Mouse (Mus musculus) erythroid progenitor cell, adult 5-6 weeks (primary cell): ENCODE measurements around the gene Prodh2. TPM values are rescaled to one million over a fixed set of nuclear protein-coding genes. Genes with fewer than 3 reads are reported as not detected.
"Not testable (repeated sequence)": the region's sequence is repeated elsewhere in the genome, so short reads cannot be mapped to it uniquely, and the experiment has no call there.

ENCODE experiments used
- ATAC-seq: replicated peaks from 2 replicates; pipeline ENCODE4 v1.8.0; 2016; ENCODE audit warnings: moderate number of reproducible peaks, mild to moderate bottlenecking, moderate TSS enrichment, inconsistent platforms; ENCODE audit not compliant: poor library complexity, low FRiP score, severe bottlenecking
- total RNA-seq, 2 experiments: library from RNA; stranded (forward) in 1 of 2; stranded (reverse) in 1 of 2; fragments of 150-400 nt in 1 of 2; fragments of 186-747, 209-891 nt in 1 of 2; gene quantifications; 2 replicates each; pipeline versions ENCODE4 v1.2.3 to v1.2.4; 2015 to 2017; ENCODE audit warnings: low replicate concordance in 2 of 2

The Prodh2 gene
- total RNA-seq, 2 experiments from 2014 or later: not detected

GRCm38 (mm10) chr7:30477415-30478381 is 15.7 kb upstream of the Prodh2 start:
- no peak for ATAC-seq

DNA sequence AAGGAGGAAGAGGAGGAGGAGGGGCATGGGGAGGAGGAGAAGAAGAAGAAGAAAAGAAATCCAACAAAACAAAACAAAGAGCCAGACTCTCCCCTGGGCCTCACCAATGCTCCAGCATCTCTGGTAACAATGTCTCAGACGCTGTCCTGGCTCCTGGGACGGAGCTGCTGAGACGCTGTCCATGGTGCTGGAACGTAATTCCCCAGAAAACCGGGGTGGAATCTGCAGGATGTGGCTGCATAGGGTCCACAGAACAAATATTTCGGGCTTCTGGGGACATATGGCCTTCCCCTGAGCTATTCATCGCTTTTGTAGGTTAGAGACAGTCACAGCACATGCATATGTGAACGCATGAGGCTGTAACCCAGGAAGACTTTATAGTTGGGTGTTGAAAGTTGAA is 9.2 kb upstream of the Prodh2 start:
- no peak for ATAC-seq

DNA sequence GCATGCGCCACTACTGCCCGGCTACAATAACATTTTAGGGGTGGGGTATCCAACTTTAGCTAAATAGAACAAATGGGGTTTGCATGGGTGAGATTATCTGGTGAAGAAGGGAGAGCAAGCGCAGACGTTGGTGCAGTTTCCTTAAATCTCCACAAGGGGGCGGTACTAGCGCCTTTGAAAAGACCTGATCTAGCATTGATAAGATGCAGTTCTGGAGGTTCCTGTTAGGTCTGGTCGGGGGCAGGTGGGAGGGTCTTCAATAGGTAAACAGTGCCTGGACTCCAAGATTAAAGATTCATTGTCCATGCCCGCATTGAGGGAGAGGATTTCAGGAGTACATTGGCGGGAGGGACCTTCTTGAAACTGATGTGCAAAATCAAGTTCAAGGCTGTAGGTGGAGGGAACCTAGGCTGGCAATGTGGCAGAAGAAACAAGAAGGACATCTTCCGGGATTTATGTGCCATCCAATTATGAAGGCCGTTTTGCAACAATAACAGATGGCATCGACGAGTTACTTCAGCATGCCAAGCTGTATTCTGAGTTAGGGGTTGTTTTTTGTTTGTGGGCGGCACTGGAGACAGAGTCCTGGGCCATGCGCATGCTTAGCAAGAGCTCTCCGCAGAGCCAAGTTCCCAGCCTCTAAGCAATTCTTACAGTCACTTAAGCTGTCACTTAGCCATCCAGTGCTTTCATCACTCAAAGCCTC is 3.0 kb upstream of the Prodh2 start:
- ATAC-seq: no peak

GRCm38 (mm10) chr7:30490957-30491307 is 2.5 kb upstream of the Prodh2 start:
- ATAC-seq: no peak

DNA sequence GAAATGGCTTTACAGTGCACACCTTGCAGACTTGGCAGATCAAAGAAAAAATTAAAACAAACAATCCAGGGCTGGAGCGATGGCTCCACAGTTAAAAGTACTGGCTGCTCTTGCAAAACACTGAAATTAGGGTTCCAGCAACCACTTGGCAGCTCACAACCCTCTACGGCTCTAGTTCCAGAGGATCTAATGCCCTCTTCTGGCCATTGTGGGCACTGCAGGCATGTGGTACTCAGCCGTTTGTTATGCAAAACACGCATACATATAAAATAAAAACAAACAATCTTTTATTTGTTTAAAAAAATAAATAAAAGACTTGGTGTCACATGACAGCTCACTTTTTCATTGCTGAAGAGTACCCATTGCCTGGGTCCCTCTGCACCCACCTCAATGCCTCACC is 657 bp upstream of the Prodh2 start:
- ATAC-seq: peak; percentile 70; the same call in 1 of the 2 replicates

DNA sequence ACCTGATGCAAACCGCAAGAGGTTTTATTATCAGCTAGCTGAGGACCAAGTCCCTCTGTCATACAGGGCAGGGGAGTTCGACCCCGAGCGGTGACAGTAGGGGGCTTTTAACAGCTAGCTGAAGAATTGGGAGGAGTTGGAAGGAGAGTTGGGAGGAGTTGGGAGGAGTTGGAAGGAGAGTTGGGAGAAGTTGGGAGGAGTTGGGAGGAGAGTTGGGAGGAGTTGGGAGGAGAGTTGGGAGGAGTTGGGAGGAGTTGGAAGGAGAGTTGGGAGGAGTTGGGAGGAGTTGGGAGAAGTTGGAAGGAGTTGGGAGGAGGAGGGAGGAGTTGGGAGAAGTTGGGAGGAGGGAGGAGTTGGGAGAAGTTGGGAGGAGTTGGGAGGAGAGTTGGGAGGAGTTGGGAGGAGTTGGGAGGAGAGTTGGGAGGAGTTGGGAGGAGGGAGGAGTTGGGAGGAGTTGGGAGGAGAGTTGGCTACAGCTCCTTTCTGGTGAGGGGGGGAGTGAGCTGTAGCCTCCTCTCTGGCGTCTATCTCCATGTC is 2.2 kb downstream of the Prodh2 start:
- not testable (repeated sequence) for ATAC-seq

DNA sequence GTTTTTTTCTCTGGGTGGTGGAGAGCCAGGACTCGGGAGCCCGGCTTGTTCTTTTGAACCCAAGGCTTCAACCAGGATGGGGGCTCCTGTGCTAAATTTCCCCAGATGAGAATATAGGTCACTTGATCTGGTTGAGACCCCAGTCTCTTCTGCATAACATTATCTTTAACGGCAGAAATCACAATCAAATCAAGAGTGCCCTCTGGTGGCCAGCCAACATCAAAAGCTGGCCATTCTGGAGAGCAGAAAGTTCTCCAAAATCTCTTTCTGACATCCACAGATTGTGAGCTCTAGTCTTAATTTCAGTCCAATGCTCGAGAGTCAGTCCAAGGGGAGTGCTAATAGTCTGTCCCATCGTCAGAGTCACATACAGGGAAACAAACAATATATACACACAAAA is 7.7 kb downstream of the Prodh2 start:
- ATAC-seq: not testable (repeated sequence)

- no peak for ATAC-seq
Measured at GRCm38 (mm10) chr7:30508061-30508460, 14.6 kb downstream of the Prodh2 start.

GRCm38 (mm10) chr7:30515003-30515760 is 21.8 kb downstream of the Prodh2 start:
- no peak for ATAC-seq

DNA sequence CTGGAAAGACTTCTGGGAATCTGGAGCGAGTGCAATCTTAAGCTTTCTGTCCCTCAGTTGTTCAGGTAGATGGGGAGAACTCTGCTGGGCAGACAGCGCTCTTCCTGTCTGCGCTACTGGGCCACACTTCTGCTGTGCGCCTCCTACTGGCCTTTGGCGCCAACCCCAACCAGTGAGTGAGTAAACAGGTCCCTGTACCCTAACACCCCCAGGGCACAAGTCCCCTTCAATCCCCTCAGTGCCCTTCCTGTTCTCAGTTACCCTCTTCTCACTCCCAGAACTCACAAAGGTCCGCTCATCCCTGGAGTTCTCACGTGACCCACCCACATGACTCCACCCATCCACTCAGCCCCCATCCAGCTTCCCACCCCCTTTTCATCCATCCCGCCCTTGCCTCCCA is 24.9 kb downstream of the Prodh2 start:
- no peak for ATAC-seq

- no peak for ATAC-seq
Measured at GRCm38 (mm10) chr7:30520396-30520795, 27.0 kb downstream of the Prodh2 start.

GRCm38 (mm10) chr7:30520856-30521255 is 27.4 kb downstream of the Prodh2 start:
- ATAC-seq: no peak

- ATAC-seq: no peak
Measured at GRCm38 (mm10) chr7:30522871-30523270, 29.4 kb downstream of the Prodh2 start.

GRCm38 (mm10) chr7:30524487-30524886 is 31.1 kb downstream of the Prodh2 start:
- no peak for ATAC-seq

DNA sequence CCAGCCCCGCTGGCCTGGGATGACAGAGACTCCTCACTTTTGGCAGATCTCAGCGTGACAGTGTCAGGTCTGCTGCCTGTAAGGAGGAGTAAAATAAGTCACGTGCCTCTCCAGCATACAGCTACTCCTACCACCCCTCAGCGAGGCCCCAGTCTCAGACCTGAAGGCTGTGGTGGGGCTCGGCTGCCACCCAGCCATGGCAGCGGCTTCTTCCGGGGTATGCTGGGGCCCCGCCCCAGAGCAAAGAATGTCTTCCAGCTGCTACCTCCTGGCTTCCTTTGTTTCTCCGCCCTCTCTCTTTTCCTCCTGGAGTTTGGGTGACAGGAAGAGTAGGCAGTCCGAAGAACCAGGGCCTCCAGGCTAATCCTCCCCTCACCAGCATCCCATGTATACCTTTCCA is 32.5 kb downstream of the Prodh2 start:
- ATAC-seq: no peak

GRCm38 (mm10) chr7:30526399-30526798 is 33.0 kb downstream of the Prodh2 start:
- ATAC-seq: no peak

- ATAC-seq: no peak
Measured at GRCm38 (mm10) chr7:30526981-30527380, 33.6 kb downstream of the Prodh2 start.

GRCm38 (mm10) chr7:30531291-30531815 is 37.9 kb downstream of the Prodh2 start:
- ATAC-seq: no peak

DNA sequence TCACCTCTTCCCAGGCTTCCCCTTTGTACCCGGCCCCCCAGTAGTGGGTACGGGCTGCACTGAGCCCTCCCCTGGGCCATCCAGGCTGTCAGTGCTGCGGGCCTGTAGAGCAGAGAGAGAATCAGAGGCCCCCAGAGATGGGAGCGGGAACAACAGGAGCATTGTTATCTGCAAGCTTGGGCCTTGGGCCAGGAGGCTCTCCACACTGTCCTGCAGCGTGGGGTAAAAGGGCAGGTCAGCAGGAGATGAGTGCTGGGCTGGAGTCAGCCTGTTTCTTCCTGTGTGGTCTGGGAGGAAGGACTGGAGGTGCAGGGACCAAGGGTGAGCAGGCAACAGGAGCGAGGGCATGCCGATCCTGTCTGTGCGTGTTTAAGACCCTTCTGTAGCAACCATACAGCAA is 39.5 kb downstream of the Prodh2 start:
- no peak for ATAC-seq
